Mouse (Mus musculus): ENCODE results near the gene Hscb.

DNA sequence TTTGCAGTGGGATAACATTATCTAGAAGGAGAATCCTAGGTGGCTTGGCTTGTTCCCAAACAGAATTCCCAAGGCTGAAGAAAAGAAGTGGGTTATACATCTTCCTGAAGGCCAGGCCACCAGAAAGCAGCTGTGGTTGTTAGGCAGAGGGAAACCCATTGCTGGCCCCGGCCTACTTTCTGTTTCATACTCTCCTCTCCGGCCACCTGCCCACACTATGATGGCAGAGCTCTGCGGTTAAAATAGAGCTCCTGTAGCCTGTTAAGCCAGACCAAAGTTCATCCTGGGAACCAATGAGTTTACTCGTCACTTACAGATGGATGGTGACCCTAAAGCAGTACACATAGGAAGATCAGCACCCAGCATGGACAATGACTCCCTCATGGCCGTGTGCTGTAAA is 12.0 kb downstream of the Hscb start:
- TF ChIP-seq CTCF (IDR thresholded peaks at IDR 0.05; ENCODE audit: insufficient read depth, low read depth, low read length) (no peak), POLR2A (IDR thresholded peaks at IDR 0.05; ENCODE audit: insufficient read depth, low read depth, low read length) (no peak)

All from olfactory bulb, adult 2 months (tissue).